Mouse (Mus musculus) intestine, embryonic 15.5 days (tissue): ENCODE data around the gene Hcrtr1. TPM values are rescaled to one million over a fixed set of nuclear protein-coding genes. Genes with fewer than 3 reads are reported as not detected.

ENCODE experiments used
- ATAC-seq: fragments of 200-750 bp; cut with Nextera tagmentation; 2 replicates; pipeline ENCODE4 v1.8.0; 2017; ENCODE audit warnings: moderate TSS enrichment, moderate library complexity
- H3K27ac ChIP-seq: fragments of 300-500 bp; sonication (generic); 2 replicates; pipeline ENCODE4 v1.5.1; 2015; ENCODE audit warnings: mild to moderate bottlenecking, inconsistent platforms
- H3K27me3 ChIP-seq: fragments of 300-500 bp; sonication (generic); replicated peaks from 2 replicates; pipeline ENCODE4 v1.6.1; 2015; ENCODE audit warnings: inconsistent platforms
- H3K36me3 ChIP-seq: fragments of 300-500 bp; sonication (generic); 2 replicates; pipeline ENCODE4 v1.6.1; 2015; ENCODE audit warnings: inconsistent platforms
- H3K4me1 ChIP-seq: fragments of 300-500 bp; sonication (generic); replicated peaks from 2 replicates; pipeline ENCODE4 v1.6.1; 2015; ENCODE audit warnings: inconsistent platforms
- H3K4me2 ChIP-seq: fragments of 300-500 bp; sonication (generic); replicated peaks from 2 replicates; pipeline ENCODE4 v1.6.1; 2015; ENCODE audit warnings: mild to moderate bottlenecking, inconsistent platforms
- H3K4me3 ChIP-seq: fragments of 300-500 bp; sonication (generic); replicated peaks from 2 replicates; pipeline ENCODE4 v1.5.1; 2015; ENCODE audit warnings: inconsistent platforms
- H3K9ac ChIP-seq: fragments of 300-500 bp; sonication (generic); 2 replicates; pipeline ENCODE4 v1.6.1; 2015; ENCODE audit warnings: inconsistent platforms
- H3K9me3 ChIP-seq: fragments of 300-500 bp; sonication (generic); 2 replicates; pipeline ENCODE4 v1.6.1; 2016; ENCODE audit warnings: inconsistent platforms
- WGBS: fragments of 180-500 bp; shearing (Covaris S2); methylation state at CpG from one replicate; pipeline ENCODE4 v1.1.7; 2015; 5-methylcytosine and 5-hydroxymethylcytosine counted together
- polyA plus RNA-seq: library from polyadenylated mRNA; unstranded; fragments of >200 nt; fragmentation: Nextera tagmentation; extraction: Ambion mirVana; gene quantifications from 2 replicates; pipeline ENCODE4 v1.2.1, GENCODE M21; 2015

Gene Hcrtr1
- polyA plus RNA-seq, 1 experiment from 2014 or later = 0.24 TPM

GRCm38 (mm10) chr4:130108929-130109328 is 30.2 kb downstream of the Hcrtr1 start:
- Histone ChIP-seq H3K4me3 (no peak overlapping the region), H3K27me3 (no peaks in the 10 kb centered on the region), H3K4me2 (peak overlapping the region; percentile 70; the same call in 1 of the 2 replicates), H3K9ac (no peak overlapping the region), H3K4me1 (peaks cover 22% of the 10 kb centered on the region), H3K9me3 (no peaks in the 10 kb centered on the region), H3K27ac (no peak overlapping the region), H3K36me3 (no peaks in the 10 kb centered on the region)
- ATAC-seq = no peak
- 83% methylated on average over 3 of the region's 3 CpGs for WGBS

DNA sequence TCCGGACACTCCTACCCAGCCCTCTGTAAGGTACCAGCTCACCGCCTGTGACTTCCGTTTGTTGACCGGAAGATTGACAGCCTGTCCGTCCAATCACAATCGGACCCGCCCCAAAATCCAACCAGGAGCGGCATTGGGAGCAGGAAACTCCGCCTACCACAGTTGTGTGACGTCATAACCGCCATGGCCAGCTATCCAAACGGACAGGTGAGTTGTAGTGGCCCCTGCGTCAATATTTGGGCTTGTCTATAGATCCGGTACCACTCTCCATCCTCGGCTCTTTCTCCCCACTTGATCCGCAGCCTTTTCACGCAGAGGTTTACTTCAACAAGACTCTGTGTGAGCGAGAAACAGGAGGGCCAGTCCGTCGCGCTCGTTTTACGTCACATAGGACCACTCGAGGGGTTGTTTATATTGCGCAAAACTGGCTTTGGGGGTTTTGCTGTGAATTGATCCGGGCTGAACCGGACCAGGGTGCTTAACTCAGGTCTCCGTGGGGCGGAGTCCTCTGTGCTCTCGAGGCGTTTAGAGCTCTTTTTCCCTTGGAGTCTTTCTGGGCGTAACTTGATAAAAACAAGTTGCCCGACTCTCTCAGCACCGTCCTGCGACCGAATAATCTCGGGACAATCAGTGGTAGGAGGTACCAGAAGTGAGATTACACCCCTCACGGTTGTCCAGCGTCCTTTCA is 31.6 kb downstream of the Hcrtr1 start:
- WGBS = under 1% methylated on average over 39 of the region's 39 CpGs

DNA sequence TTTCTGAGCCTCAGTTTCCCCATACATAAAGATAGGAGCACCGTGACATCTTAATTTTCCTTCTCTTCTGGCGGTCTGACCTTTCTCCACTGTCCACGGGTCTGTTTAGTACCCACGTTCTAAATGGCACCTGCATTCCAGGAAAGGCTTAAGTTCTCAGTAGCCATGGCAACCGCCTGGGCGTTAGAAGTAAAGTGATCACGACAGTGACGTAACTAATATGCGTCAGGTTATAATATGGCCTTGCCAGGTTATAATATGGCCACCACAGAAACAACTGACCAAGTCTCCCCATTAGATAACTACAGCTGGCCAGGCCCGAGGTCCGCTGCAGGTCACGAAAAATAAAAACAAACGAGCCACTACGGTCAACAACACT is 32.1 kb downstream of the Hcrtr1 start:
- no peaks in the 10 kb centered on the region for H3K27me3 ChIP-seq
- H3K4me3 ChIP-seq = peak overlapping the region; percentile 73
- ATAC-seq = peak; percentile 42
- WGBS = 11% methylated on average over 14 of the region's 14 CpGs
- peak overlapping the region; percentile 48 for H3K4me2 ChIP-seq
- peak overlapping the region; percentile 14; the same call in 1 of the 2 replicates for H3K27ac ChIP-seq
- H3K4me1 ChIP-seq = peaks cover 27% of the 10 kb centered on the region
- H3K36me3 ChIP-seq = no peaks in the 10 kb centered on the region
- H3K9ac ChIP-seq = no peak overlapping the region
- no peaks in the 10 kb centered on the region for H3K9me3 ChIP-seq

More for the DNA sequence above, 31.6 kb downstream of the Hcrtr1 start:
- Histone ChIP-seq H3K9me3 (no peaks in the 10 kb centered on the region), H3K27me3 (no peaks in the 10 kb centered on the region), H3K4me3 (peak overlapping the region; percentile 73), H3K9ac (peak overlapping the region; percentile 61), H3K4me2 (peak overlapping the region; percentile 70), H3K4me1 (peaks cover 22% of the 10 kb centered on the region), H3K27ac (peak overlapping the region; percentile 85), H3K36me3 (no peaks in the 10 kb centered on the region)
- ATAC-seq = peak; percentile 93

DNA sequence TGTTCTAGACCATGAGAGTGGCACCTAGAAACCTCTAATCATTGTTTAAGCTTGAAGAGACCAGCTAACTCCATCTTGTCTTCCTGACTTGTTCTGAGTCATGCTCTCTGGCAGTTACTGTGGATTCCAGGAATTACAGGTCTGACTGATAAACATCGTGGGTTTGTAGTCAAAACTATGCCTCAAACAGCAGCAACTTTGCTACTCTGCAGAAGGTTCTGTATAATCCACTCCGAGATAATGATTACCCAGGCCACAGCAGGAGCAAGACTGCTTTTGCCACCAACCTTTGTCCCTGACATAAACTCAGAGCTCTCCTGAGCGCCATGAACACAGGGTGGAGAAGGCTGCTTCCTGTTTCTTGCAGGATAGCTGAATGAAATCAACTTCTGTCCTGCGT is 34.6 kb downstream of the Hcrtr1 start:
- Histone ChIP-seq H3K27ac (peak overlapping the region; percentile 79), H3K36me3 (no peaks in the 10 kb centered on the region), H3K27me3 (no peaks in the 10 kb centered on the region), H3K4me1 (peaks cover 33% of the 10 kb centered on the region), H3K9ac (no peak overlapping the region), H3K4me2 (peak overlapping the region; percentile 4; the same call in 1 of the 2 replicates), H3K9me3 (no peaks in the 10 kb centered on the region), H3K4me3 (no peak overlapping the region)
- ATAC-seq = peak; percentile 73
- 44% methylated on average over 4 of the region's 4 CpGs for WGBS

GRCm38 (mm10) chr4:130103632-130104031 is 35.5 kb downstream of the Hcrtr1 start:
- no peaks in the 10 kb centered on the region for H3K36me3 ChIP-seq
- 79% methylated on average over 12 of the region's 12 CpGs for WGBS
- no peak for ATAC-seq
- H3K9me3 ChIP-seq = no peaks in the 10 kb centered on the region
- H3K4me3 ChIP-seq = no peak overlapping the region
- H3K9ac ChIP-seq = no peak overlapping the region
- H3K4me2 ChIP-seq = no peak overlapping the region
- no peaks in the 10 kb centered on the region for H3K27me3 ChIP-seq
- H3K4me1 ChIP-seq = peaks cover 24% of the 10 kb centered on the region
- peak overlapping the region; percentile 79; the same call in 1 of the 2 replicates for H3K27ac ChIP-seq

DNA sequence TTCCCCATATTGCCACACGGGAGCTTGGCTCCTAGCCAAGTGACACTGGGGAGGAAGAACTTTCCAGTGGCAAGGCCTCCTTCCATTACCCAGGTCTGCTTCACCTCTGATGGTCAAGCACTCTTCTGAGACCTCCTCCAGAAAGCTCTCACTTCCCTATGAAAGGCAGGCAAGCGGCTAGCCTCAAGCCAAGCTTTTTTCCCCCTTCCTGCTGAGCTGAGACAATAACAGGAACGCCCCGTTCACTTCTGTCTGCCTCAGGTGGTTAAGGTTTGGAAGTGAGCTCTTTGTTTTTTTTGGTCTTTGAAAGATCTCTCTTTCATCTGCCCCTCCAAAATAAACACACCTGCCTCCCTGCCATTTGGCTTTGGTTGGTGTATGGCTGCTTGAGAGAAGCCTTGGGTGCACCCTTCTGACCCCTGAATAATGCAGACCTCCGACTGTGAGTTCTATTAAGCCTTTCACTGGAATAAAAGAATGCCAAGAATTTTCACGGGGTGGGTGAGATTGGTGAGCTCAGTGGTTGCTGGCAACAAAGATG is 37.0 kb downstream of the Hcrtr1 start, which contains the start of gene Pef1:
Pef1 (plus strand) TSS at position 448 of the 541 bp plus-strand sequence.
- WGBS = 12% methylated on average over 6 of the region's 6 CpGs

GRCm38 (mm10) chr4:130101183-130101582 is 38.0 kb downstream of the Hcrtr1 start:
- Histone ChIP-seq H3K27ac (no peak overlapping the region), H3K9me3 (no peaks in the 10 kb centered on the region), H3K4me1 (peaks cover 18% of the 10 kb centered on the region), H3K36me3 (no peaks in the 10 kb centered on the region), H3K9ac (no peak overlapping the region), H3K27me3 (no peaks in the 10 kb centered on the region), H3K4me2 (no peak overlapping the region), H3K4me3 (no peak overlapping the region)
- WGBS = 46% methylated on average over 8 of the region's 8 CpGs
- no peak for ATAC-seq

More for the DNA sequence above, 37.0 kb downstream of the Hcrtr1 start, which contains the start of gene Pef1:
- Histone ChIP-seq H3K4me3 (no peak within 1 kb of the TSS), H3K4me1 (peaks cover 20% of the 10 kb centered on the region), H3K9ac (no peak within 1 kb of the TSS), H3K4me2 (no peak within 1 kb of the TSS), H3K9me3 (no peaks in the 10 kb centered on the region), H3K27ac (peak within 1 kb of the TSS; percentile 60), H3K27me3 (no peaks in the 10 kb centered on the region), H3K36me3 (no peaks in the 10 kb centered on the region)
- ATAC-seq = no peak

DNA sequence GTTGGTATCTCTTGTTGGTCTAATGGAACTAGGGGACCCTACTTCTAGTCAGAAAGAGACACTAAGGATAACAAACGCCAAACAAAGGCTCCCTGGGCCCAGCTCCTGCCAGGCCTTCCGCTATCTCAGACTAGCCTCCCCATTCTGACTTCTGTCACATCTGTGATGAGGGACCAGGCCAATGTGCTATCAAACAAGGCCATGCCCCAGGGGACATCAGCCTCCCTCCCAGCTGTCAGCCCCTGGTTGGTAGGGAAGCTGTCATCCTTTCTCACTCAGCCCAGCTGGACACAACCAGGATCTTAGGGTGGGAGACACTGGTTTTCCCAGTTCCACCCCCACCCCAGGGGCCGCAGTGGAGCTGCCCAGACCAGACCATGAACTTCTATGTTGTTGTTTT is 44.0 kb downstream of the Hcrtr1 start:
- WGBS = 66% methylated on average over 3 of the region's 3 CpGs
- Histone ChIP-seq H3K9me3 (no peaks in the 10 kb centered on the region), H3K9ac (no peak overlapping the region), H3K27ac (no peak overlapping the region), H3K4me1 (0 out of 2 replicates have a peak, but pooled peaks cover 3% of the 10 kb centered on the region), H3K36me3 (no peaks in the 10 kb centered on the region), H3K4me2 (no peak overlapping the region), H3K27me3 (no peaks in the 10 kb centered on the region), H3K4me3 (no peak overlapping the region)
- ATAC-seq = no peak

- ATAC-seq = peak; percentile 55; the same call in 1 of the 2 replicates
- Histone ChIP-seq H3K27me3 (no peaks in the 10 kb centered on the region), H3K9me3 (no peaks in the 10 kb centered on the region), H3K4me3 (no peak overlapping the region), H3K4me1 (no peaks in the 10 kb centered on the region), H3K4me2 (no peak overlapping the region), H3K36me3 (no peaks in the 10 kb centered on the region), H3K27ac (no peak overlapping the region), H3K9ac (no peak overlapping the region)
- WGBS = 15% methylated on average over 7 of the region's 7 CpGs
Observed at GRCm38 (mm10) chr4:130087293-130087692, 51.9 kb downstream of the Hcrtr1 start.

- Histone ChIP-seq H3K9me3 (no peaks in the 10 kb centered on the region), H3K27ac (no peak overlapping the region), H3K27me3 (no peaks in the 10 kb centered on the region), H3K9ac (no peak overlapping the region), H3K4me3 (no peak overlapping the region), H3K4me2 (no peak overlapping the region), H3K4me1 (no peaks in the 10 kb centered on the region), H3K36me3 (no peaks in the 10 kb centered on the region)
- no peak for ATAC-seq
- 75% methylated on average over 12 of the region's 12 CpGs for WGBS
Observed at GRCm38 (mm10) chr4:130085246-130085820, 53.8 kb downstream of the Hcrtr1 start.

DNA sequence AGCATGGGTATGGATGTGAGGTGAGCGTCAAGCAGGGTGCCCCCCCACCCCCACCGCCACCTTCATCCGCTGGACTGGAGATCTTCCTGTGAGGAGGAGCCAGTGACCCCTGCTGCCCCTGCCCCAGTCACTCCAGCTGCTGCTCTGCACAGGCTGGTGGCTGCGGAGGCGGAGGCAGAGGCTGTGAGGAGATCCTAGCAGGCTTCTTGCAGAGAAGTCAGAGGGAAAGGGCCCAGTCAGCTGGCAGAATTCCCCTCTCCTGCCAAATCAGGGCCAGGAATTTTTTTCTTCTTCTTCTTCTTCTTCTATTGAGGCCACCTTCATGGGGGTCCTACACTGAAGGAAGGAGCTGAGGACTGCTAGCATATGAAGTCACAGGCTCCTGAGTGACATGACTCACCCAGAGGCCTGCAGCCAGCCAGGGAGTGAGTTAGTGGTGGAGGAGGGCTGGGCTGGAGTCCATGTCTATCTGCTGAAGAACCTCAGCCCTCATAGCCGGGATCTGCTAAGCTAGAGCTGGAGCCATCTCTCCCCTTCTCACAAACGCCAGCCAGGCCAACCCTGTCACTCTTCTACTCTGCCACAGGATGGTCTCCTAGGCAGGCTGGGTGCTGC is 54.7 kb downstream of the Hcrtr1 start:
- no peak overlapping the region for H3K27ac ChIP-seq
- no peak for ATAC-seq
- WGBS = 47% methylated on average over 6 of the region's 7 CpGs
- no peak overlapping the region for H3K4me2 ChIP-seq
- H3K27me3 ChIP-seq = no peaks in the 10 kb centered on the region
- no peaks in the 10 kb centered on the region for H3K4me1 ChIP-seq
- H3K36me3 ChIP-seq = no peaks in the 10 kb centered on the region
- no peak overlapping the region for H3K9ac ChIP-seq
- H3K4me3 ChIP-seq = no peak overlapping the region
- no peaks in the 10 kb centered on the region for H3K9me3 ChIP-seq

GRCm38 (mm10) chr4:130082211-130082610 is 56.9 kb downstream of the Hcrtr1 start:
- no peaks in the 10 kb centered on the region for H3K9me3 ChIP-seq
- H3K4me2 ChIP-seq = no peak overlapping the region
- no peak overlapping the region for H3K27ac ChIP-seq
- peaks cover 7% of the 10 kb centered on the region; the same call in 1 of the 2 replicates for H3K27me3 ChIP-seq
- no peak for ATAC-seq
- H3K9ac ChIP-seq = no peak overlapping the region
- H3K4me1 ChIP-seq = no peaks in the 10 kb centered on the region
- H3K4me3 ChIP-seq = no peak overlapping the region
- no peaks in the 10 kb centered on the region for H3K36me3 ChIP-seq
- WGBS = 51% methylated on average over 9 of the region's 9 CpGs
